Mouse (Mus musculus): ENCODE data around the gene Fetub.

- no peak for TF ChIP-seq CTCF (IDR thresholded peaks at IDR 0.05; ENCODE audit: low read depth, low read length)
- TF ChIP-seq POLR2A (IDR thresholded peaks at IDR 0.05; ENCODE audit: borderline replicate concordance, low read depth, low read length), result no peak
Observed at GRCm38 (mm10) chr16:22876218-22877043, 41.7 kb upstream of the Fetub start.
